Mouse (Mus musculus) myocyte (in vitro differentiated cells): Measurements from ENCODE around the gene Col1a1.

Source experiments
- CEBPB ChIP-seq: IDR thresholded peaks from 2 replicates; pipeline ENCODE4 v1.6.1; 2011; ENCODE audit warnings: mild to moderate bottlenecking, moderate library complexity; ENCODE audit not compliant: poor library complexity, insufficient read depth, severe bottlenecking
- E2F4 ChIP-seq: IDR thresholded peaks from one replicate; pipeline ENCODE4 v1.6.1; 2011; ENCODE audit warnings: mild to moderate bottlenecking, control low read depth, moderate library complexity; ENCODE audit not compliant: insufficient read depth
- MAX ChIP-seq: IDR thresholded peaks from one replicate; pipeline ENCODE4 v1.6.1; 2011; ENCODE audit warnings: low read depth, mild to moderate bottlenecking, control low read depth
- POLR2A ChIP-seq: IDR thresholded peaks from one replicate; pipeline ENCODE4 v1.6.1; 2011; ENCODE audit warnings: low read depth, mild to moderate bottlenecking, control low read depth, moderate library complexity; ENCODE audit not compliant: insufficient read length
- POLR2AphosphoS2 ChIP-seq: IDR thresholded peaks from one replicate; pipeline ENCODE4 v1.6.1; 2011; ENCODE audit warnings: low read depth, control low read depth; ENCODE audit not compliant: insufficient read length

DNA sequence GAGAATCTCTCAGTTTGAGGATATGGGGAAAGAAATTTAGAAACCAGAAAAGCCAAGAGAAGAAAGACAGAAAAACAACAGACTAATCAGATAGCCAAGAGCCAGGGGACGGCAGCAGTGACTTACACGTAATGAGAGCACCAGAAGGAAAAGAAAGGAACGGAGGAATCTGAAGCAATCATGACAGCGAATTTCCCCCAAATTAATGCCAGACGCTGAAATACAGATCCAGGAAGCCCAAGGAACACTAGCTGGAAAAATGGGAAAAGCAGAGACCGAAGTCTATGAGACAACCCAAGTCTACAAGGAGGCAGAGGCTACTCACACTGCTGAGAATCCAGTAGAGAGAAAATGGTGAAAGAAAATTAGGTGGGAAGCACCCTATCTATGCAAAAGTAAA is 44.9 kb upstream of the Col1a1 start:
- no peak for TF ChIP-seq POLR2A
- TF ChIP-seq POLR2AphosphoS2, result no peak
- TF ChIP-seq E2F4, result no peak
- no peak for TF ChIP-seq CEBPB
- no peak for TF ChIP-seq MAX
